In the genomic region with DNA sequence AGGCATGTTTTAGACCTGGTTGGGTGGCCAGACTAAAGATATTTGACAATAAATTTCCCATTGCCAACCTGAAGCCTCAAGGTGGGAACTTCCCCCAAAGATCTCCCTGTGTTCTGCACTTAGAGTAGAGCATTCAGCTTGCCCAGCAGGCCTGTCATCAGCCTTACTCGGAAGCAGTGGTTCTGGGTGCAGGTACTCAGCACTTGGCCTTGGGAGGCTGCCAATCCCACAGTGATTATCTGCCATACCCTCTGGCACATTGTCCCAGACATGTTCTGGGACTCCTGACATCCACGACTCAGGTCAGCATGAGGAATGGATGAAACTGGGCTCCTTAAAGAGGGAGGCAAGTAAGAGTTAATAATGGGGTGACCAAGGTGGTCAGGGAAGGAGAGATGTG, we compare ENCODE assay signal across 1 mouse cellular context.
TF ChIP-seq lines count a peak whose summit lies in the region.

No protein-coding gene starts in this region.

TF ChIP-seq in MEL, 35 proteins besides CTCF, POLR2A, EP300 and RAD21:
- TF ChIP-seq ZMIZ1 (IDR thresholded peaks at IDR 0.05; ENCODE audit: low read depth, low read length), result no peak
- TF ChIP-seq MAZ (IDR thresholded peaks at IDR 0.05; ENCODE audit: low read depth, low read length), result no peak
- no peak for TF ChIP-seq GATA1 (IDR thresholded peaks at IDR 0.05; ENCODE audit: low read depth, low read length)
TF ChIP-seq in MEL: peak in this region for 0.
